Mouse (Mus musculus): ENCODE measurements at regions not wholly inside any gene's neighbourhood (a gene's known extent, or its start where the extent isn't known, plus 50 kb on each side); places are given as distances from the start of the nearest gene placed in this dataset.

GRCm38 (mm10) chr10:109510917-109511715, 500.3 kb upstream of the Syt1 start:
- no peak for TF ChIP-seq GATA1 (IDR thresholded peaks at IDR 0.05; ENCODE audit: borderline replicate concordance, low read length)
- no peak for TF ChIP-seq FLI1 (IDR thresholded peaks at IDR 0.05; ENCODE audit: low read length)

Data from megakaryocyte, embryonic 14.5 days (primary cell).